Mouse (Mus musculus) right cerebral cortex, postnatal 25 days (tissue): Measurements from ENCODE around the gene Lrrc57.

Experiments
- DNase-seq: peaks from one replicate; pipeline ENCODE4 v3.0.0; 2022

Lrrc57 gene

GRCm38 (mm10) chr2:120608830-120609723 is at the start of gene Lrrc57, which contains the start of gene Haus2:
Gene Lrrc57, minus strand, starts transcription at chr2:120609520.
Gene Haus2, plus strand, starts transcription at chr2:120609383.
- peak; percentile 92 for DNase-seq

DNA sequence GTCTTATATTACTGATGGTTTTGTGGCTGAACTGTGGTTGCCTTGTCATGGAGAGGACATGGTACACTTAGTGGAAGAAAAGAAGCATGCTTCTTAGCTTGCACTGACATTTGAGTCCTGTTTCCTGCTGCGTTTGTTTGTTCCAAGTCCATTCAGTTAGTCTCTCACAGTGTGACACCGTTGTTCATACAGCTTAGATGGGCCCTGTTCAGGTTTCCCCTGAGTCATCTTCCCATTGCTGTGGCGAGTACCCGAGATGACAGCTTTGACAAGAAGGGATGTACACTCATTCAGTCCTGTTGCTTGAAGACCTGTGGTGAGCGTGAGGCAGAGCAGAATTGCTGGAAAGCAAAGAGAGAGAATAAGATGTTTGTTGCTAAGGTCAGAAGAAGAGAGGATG is 49.2 kb upstream of the Lrrc57 start:
- no peak for DNase-seq

DNA sequence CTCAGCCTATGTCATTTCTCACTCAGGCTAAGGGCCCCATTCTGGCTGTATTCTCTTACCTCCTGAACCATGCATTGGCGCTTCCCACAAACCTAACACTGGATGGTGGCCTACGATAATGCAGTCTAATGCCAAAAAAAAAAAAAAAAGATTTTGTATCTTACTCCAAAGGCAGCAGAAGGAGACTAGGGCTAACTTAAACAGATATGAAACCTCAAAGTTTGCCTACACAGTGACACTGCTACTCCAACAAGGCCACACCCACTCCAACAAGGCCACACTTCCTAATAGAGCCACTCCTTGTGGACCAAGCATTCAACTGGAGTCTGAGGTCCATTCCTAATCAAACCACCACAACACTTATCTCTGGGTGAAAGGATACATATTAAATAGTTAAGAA is 47.4 kb upstream of the Lrrc57 start:
- no peak for DNase-seq

DNA sequence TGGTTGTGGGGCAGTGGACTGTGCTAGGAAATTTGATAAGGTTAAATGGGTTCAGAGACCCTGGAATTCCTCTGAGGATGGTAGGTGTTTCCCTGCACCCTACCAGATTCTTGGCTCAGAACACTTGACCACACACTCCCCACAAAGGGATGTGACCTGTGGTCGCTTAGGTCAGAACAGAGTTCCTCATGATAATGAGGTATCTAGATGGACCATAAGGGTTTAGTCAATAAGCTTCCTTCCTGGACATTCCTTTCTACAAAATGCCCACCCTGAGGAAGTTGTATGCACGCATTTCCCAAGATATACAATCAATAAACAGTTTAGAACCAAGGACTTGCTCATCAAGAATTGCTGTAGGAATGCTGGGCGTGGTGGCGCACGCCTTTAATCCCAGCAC is 46.6 kb upstream of the Lrrc57 start:
- no peak for DNase-seq

DNA sequence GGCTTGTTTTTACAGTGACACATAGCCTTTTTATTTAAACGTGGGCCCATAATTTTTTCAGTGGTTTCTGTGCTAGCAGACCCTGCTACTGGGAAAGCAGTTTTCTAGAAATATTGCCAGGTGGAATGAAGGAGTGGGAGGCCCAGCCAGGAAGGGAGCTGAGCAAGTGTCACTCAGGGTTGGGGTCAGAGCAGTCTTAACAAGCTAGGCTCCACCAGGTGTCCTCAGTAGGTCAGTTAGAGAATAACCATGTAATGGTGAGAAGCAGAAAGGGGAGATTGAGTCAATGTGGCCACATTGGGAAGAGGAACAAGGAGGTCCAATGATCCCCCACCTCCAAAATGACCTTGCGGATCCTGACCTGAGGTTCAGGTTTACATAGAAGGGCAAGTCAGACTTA is 45.4 kb upstream of the Lrrc57 start:
- no peak for DNase-seq

GRCm38 (mm10) chr2:120652925-120653284 is 43.6 kb upstream of the Lrrc57 start:
- no peak for DNase-seq

- DNase-seq = no peak
These were observed 43.1 kb upstream of the Lrrc57 start for GRCm38 (mm10) chr2:120652256-120652924.

- DNase-seq = no peak
These were observed 37.5 kb upstream of the Lrrc57 start for GRCm38 (mm10) chr2:120646777-120647176.

DNA sequence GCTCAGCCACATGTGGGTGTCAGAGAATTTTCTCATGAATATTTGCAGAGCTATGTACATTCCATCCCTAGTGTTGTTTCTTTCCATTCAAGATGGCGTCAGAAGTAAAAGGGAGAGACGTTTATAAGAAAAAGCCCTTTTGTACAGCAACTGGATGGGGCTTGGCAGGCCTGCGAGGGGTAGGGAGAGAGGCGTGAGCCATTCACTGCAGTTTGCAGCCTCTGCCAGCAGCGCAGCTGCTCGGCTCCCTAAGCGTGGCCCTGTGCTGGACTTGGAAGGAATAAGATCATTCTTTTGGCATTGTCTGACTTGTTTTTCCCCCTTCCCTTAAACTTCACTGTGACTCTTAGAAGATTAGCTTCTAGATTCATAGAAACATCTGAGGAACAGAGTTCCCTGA is 34.5 kb upstream of the Lrrc57 start:
- no peak for DNase-seq

- DNase-seq = no peak
These were observed 31.5 kb upstream of the Lrrc57 start for GRCm38 (mm10) chr2:120640835-120641234.

DNA sequence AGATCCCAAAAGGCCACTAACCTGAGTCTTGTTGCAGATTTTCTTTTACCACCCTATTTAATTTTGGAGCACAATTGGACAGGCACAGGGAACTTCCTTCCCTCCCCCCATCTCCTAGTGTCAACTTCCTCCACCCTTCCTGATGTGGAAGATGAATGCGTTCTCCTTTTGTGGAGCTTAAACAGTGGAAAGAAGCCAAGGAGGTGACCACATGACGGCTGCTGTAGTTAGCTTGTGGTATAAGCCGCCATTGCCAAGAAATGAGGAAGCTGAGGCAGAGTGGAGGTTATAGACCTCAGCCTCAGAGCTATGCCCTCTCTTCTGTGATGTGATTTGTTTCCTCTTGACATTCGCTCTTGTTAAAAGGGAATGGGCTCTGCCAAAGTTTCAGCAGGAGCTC is 22.6 kb upstream of the Lrrc57 start:
- DNase-seq = no peak

DNA sequence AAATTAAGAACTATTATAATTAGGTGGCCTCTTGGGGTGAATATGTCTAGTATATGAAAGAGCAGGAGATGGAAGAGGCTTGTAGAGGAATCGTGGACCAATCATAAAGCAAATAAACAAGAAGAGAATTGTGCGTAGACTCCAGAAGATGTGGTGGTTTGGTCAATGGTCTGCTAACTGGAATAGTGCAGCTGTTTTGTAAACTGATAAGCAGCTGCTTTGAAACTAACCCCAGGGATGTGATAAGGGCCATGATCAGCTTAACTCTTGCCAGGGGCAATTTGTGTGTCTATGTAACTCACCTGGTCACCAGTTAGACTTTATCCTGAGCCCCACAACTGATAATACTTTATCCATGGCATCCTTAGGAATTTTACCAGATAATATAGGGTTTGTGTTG is 22.2 kb upstream of the Lrrc57 start:
- no peak for DNase-seq

GRCm38 (mm10) chr2:120630655-120631054 is 21.3 kb upstream of the Lrrc57 start:
- no peak for DNase-seq

DNA sequence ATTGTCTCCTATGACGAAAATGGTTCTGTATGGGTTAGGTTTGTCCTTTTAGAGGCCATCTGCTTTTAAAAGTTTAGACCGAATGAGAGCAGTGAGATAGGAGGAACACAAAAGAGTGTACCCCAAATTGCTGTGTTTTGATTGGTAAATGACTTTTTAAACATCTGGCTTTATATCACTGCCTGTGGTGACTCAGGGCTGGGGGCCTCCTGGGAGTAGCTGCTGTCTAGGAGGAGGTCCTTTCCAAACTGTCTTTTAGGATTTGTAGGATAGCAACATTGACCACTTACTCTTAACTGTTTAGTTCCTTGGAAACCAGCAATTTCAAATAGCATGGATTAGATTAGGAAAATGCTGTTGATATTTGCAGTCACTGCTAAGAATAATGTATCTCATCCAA is 20.9 kb upstream of the Lrrc57 start:
- no peak for DNase-seq

GRCm38 (mm10) chr2:120628886-120629735 is 19.8 kb upstream of the Lrrc57 start, which contains the start of gene Stard9:
Gene Stard9, plus strand, starts transcription at chr2:120629121.
- DNase-seq = peak; percentile 98

DNA sequence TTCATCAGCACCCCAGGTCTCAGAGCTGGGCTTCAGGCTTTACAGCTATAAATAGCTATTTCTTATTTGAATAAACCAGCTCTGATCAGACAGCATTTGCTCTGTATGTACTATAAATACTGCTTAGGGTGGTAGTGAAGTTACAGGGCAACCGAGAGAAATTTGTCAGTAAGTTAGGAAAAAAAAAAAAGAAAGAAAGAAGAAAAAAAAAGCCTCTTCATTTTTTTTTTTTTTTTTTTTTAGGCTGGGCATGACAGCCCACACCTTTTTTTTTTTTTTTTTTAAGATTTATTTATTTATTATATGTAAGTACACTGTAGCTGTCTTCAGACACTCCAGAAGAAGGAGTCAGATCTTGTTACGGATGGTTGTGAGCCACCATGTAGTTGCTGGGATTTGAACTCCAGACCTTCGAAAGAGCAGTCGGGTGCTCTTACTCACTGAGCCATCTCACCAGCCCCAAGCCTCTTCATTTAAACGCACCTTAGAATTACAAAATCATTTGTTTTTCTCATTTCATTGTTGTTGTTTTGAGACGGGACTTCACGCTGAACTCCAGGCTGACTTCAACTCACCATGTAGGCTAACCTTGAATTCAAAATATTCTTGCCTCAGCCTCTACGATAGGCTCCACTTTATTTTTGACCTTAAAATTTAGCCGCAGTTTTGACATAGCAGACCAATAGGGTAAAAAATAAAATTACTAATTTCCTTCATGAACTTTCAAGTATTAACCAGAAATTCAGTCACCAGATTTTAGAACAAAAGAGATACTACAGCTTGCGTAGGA is 19.0 kb upstream of the Lrrc57 start:
- DNase-seq = no peak

DNA sequence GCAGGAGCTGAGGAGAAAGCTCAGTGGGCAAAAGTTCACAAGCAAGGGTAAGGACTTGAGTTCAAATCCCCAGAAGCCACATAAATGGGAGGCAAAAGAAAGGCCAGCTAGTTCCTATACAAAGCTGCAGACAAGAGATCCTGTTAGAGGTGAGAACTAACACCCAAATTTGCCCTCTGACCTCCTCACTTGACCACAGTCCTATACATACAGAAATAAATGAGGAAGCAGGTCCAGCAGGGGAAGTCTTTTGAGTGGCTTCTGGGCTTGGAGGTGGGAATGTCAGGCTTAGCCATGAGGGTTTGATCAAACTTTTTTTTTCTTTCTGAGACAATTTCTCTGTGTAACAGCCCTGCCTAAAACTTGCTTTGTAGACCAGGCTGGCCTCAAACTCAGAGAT is 13.6 kb upstream of the Lrrc57 start:
- DNase-seq = no peak

GRCm38 (mm10) chr2:120619538-120619937 is 10.2 kb upstream of the Lrrc57 start:
- DNase-seq = no peak

- DNase-seq = no peak
These were observed 7.2 kb upstream of the Lrrc57 start for GRCm38 (mm10) chr2:120616279-120617163.

GRCm38 (mm10) chr2:120606021-120606690 is 3.2 kb downstream of the Lrrc57 start:
- DNase-seq = no peak

GRCm38 (mm10) chr2:120599506-120599905 is 9.8 kb downstream of the Lrrc57 start:
- DNase-seq = no peak
